Mouse (Mus musculus) T-helper 2 cell (primary cell): ENCODE measurements around the gene Olfr1012.
"Not testable (repeated sequence)": the region's sequence is repeated elsewhere in the genome, so short reads cannot be mapped to it uniquely, and the experiment has no call there.

ENCODE experiments used
- in situ Hi-C: fragments of 300-600 bp; cut with MboI, MseI; formaldehyde crosslinking; loops from one replicate; pipeline ENCODE4 v1.15.1; 2025; ENCODE audit warnings: high pct_unique_total_duplicates

The Olfr1012 gene

GRCm38 (mm10) chr2:85762666-85763065, at the start of gene Olfr1012:
TSS of gene Olfr1012 (minus strand) at chr2:85762766.
- in situ Hi-C loops: no loop called here

- in situ Hi-C loops: loop anchor here (5.0 kb wide), 1 partner anchor 52 kb away; no protein-coding TSS in a partner anchor
Observed at GRCm38 (mm10) chr2:85804501-85804900, 41.9 kb upstream of the Olfr1012 start.

GRCm38 (mm10) chr2:85802444-85802843, 39.9 kb upstream of the Olfr1012 start, which contains the start of gene Olfr1016:
TSS of gene Olfr1016 (minus strand) at chr2:85802544.
- in situ Hi-C loops: loop anchor here (5.0 kb wide), 1 partner anchor 50 kb away; no protein-coding TSS in a partner anchor

GRCm38 (mm10) chr2:85792331-85792730, 29.8 kb upstream of the Olfr1012 start:
- in situ Hi-C loops: no loop called here

- in situ Hi-C loops: no loop called here
Observed at GRCm38 (mm10) chr2:85781717-85782116, 19.2 kb upstream of the Olfr1012 start, which contains the start of gene Olfr1015. TSS of gene Olfr1015 (plus strand) at chr2:85782017.

- in situ Hi-C loops: no loop called here
Observed at GRCm38 (mm10) chr2:85772413-85772812, 9.8 kb upstream of the Olfr1012 start, which contains the start of gene Olfr1014. TSS of gene Olfr1014 (plus strand) at chr2:85772713.

GRCm38 (mm10) chr2:85766798-85767197, 4.2 kb upstream of the Olfr1012 start, which contains the start of gene Olfr1013:
TSS of gene Olfr1013 (plus strand) at chr2:85767098.
- in situ Hi-C loops: no loop called here

- in situ Hi-C loops: loop anchor here (5.0 kb wide), 1 partner anchor 48 kb away; the partner anchor contains the start of gene Olfr1016
Observed at GRCm38 (mm10) chr2:85753822-85754221, 8.7 kb downstream of the Olfr1012 start.

GRCm38 (mm10) chr2:85725793-85726192, 36.8 kb downstream of the Olfr1012 start:
- in situ Hi-C loops: no loop called here

- in situ Hi-C loops: no loop called here
Observed at GRCm38 (mm10) chr2:85715119-85715518, 47.4 kb downstream of the Olfr1012 start, which contains the start of gene Olfr1009. TSS of gene Olfr1009 (plus strand) at chr2:85715419.

- in situ Hi-C loops: no loop called here
Observed at GRCm38 (mm10) chr2:85711159-85711558, 51.4 kb downstream of the Olfr1012 start.

- in situ Hi-C loops: not testable (repeated sequence)
Observed at GRCm38 (mm10) chr2:85710680-85711079, 51.9 kb downstream of the Olfr1012 start.
